Mouse (Mus musculus) hindbrain, embryonic 15.5 days (tissue): ENCODE measurements at regions not wholly inside any gene's neighbourhood (a gene's known extent, or its start where the extent isn't known, plus 50 kb on each side); places are given as distances from the start of the nearest gene placed in this dataset.

Experiments
- ATAC-seq: fragments of 200-750 bp; cut with Nextera tagmentation; 2 replicates; pipeline ENCODE4 v1.8.0; 2017; ENCODE audit warnings: low read depth, moderate number of reproducible peaks, moderate TSS enrichment; ENCODE audit not compliant: low FRiP score
- H3K27ac ChIP-seq: fragments of 300-500 bp; sonication (generic); replicated peaks from 2 replicates; pipeline ENCODE4 v1.5.1; 2015; ENCODE audit warnings: mild to moderate bottlenecking, inconsistent platforms
- H3K27me3 ChIP-seq: fragments of 300-500 bp; sonication (generic); 2 replicates; pipeline ENCODE4 v1.6.1; 2015; ENCODE audit warnings: control low read depth, inconsistent platforms
- H3K36me3 ChIP-seq: fragments of 300-500 bp; sonication (generic); 2 replicates; pipeline ENCODE4 v1.6.1; 2015; ENCODE audit warnings: control low read depth, inconsistent platforms
- H3K4me1 ChIP-seq: fragments of 300-500 bp; sonication (generic); replicated peaks from 2 replicates; pipeline ENCODE4 v1.6.1; 2015; ENCODE audit warnings: control low read depth, inconsistent platforms
- H3K4me2 ChIP-seq: fragments of 300-500 bp; sonication (generic); 2 replicates; pipeline ENCODE4 v1.6.1; 2015; ENCODE audit warnings: moderate library complexity, mild to moderate bottlenecking, inconsistent platforms
- H3K4me3 ChIP-seq: fragments of 300-500 bp; sonication (generic); 2 replicates; pipeline ENCODE4 v1.5.1; 2015; ENCODE audit warnings: mild to moderate bottlenecking, inconsistent platforms
- H3K9ac ChIP-seq: fragments of 300-500 bp; sonication (generic); 2 replicates; pipeline ENCODE4 v1.6.1; 2015; ENCODE audit warnings: inconsistent platforms
- H3K9me3 ChIP-seq: fragments of 300-500 bp; sonication (generic); 2 replicates; pipeline ENCODE4 v1.6.1; 2016; ENCODE audit warnings: control low read depth, inconsistent platforms
- WGBS: fragments of 180-500 bp; shearing (Covaris S2); methylation state at CpG from one replicate; pipeline ENCODE4 v1.1.7; 2015; 5-methylcytosine and 5-hydroxymethylcytosine counted together

DNA sequence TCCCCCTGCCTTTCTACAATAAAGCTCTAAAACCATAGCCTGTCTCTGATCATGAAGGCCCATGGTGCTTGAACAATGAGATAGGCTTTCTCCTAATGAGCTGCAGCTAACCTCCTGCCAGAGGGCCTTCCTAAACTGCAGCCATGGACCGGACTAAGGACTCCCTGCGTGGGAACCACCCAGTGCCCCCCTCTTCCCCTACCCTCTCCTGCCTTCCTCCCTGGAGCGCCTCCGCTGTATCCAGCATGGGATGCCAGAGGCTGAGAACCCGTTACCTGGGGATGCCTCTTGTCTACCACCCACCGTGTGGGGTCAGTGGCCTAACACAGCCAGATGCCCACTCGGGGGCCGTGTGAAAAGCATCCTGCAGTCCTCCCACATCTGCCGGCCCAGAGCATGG lies 51.7 kb upstream of the Wls start:
- Histone ChIP-seq H3K27ac (no peak overlapping the region), H3K9me3 (no peaks in the 10 kb centered on the region), H3K27me3 (no peaks in the 10 kb centered on the region), H3K4me3 (no peak overlapping the region), H3K36me3 (no peaks in the 10 kb centered on the region), H3K4me1 (no peaks in the 10 kb centered on the region), H3K4me2 (no peak overlapping the region), H3K9ac (no peak overlapping the region)
- 57% methylated on average over 9 of the region's 9 CpGs for WGBS
- no peak for ATAC-seq
